Mouse (Mus musculus) embryonic stem cell, embryonic (primary cell): ENCODE measurements around the gene Ipcef1.
"Not testable (repeated sequence)": the region's sequence is repeated elsewhere in the genome, so short reads cannot be mapped to it uniquely, and the experiment has no call there.

Experiments
- CTCF ChIA-PET, 4 experiments: fragments of 300-600 bp in 2 of 4; fragments of 350-600 bp in 2 of 4; sonication (Branson Sonifier 250); formaldehyde crosslinking; loops; one replicate each; lab custom pipeline; 2022; ENCODE audit warnings: inconsistent platforms in 2 of 4; lab: Charles Lee
- POLR2A ChIA-PET, 4 experiments: fragments of 300-600 bp in 2 of 4; fragments of 350-600 bp in 2 of 4; sonication (Branson Sonifier 250); formaldehyde crosslinking; loops; one replicate each; lab custom pipeline; 2022; ENCODE audit warnings: antibody characterized with exemption in 4 of 4, inconsistent platforms in 1 of 4; lab: Charles Lee

Ipcef1 gene

DNA sequence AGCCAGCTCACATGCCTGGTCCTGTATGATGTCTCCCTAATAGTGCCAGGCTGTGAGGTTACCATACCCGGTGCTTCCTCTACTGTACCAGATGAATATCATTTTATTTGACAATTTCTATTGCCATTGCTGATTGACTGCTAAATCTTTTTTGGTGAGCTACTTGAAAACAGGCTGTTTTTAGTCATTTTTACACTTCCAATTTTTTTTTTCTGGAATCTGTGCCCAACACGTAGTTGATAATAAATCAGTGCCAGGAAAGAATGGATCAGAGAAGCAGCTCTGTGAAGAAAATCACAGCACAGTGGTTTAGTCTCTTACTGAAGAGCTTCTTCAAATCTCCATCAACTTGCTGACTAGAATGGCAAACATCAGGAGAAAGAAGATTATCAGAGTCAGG lies 125.6 kb downstream of the Ipcef1 start:
- ChIA-PET CTCF (no interaction called here), POLR2A (no interaction called here)

DNA sequence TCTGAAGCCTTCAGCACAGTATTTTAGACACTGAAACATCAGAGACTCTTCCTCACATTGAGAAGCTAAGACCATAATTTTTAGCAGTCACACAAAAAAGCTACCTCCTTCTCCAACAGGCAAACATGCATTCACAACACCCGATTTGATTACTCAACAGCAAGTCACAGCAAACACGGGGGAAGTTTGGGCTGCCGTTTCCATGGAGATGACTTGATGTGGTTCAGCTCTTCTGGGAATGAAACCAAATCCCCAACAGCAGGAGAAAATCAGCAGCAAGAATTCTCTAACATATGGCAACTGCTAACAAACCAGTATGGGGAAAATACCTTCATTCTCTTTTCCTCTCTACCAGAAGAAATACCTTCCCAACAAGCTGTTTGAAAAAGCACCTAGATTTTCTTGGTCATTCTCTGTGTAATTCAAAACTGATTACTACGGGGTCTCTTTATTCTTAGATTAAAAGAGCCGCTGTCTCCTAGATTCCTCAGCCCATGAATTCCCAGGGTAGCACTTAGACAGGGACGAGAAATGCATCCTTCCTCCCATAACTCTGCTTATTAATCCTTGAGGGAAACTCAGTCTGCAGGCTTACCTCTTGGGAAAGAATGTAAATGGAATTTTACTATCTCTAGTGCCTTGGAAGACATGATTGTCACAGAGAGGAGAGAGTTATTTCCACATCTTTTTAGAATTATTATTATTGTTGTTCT lies 135.6 kb downstream of the Ipcef1 start:
- ChIA-PET POLR2A (interaction anchor here in 1 of 4 experiments (0.5 kb wide), 1 partner anchor 318 kb away, joined by 4 read pairs; no protein-coding TSS in a partner anchor), CTCF (no interaction called here)

DNA sequence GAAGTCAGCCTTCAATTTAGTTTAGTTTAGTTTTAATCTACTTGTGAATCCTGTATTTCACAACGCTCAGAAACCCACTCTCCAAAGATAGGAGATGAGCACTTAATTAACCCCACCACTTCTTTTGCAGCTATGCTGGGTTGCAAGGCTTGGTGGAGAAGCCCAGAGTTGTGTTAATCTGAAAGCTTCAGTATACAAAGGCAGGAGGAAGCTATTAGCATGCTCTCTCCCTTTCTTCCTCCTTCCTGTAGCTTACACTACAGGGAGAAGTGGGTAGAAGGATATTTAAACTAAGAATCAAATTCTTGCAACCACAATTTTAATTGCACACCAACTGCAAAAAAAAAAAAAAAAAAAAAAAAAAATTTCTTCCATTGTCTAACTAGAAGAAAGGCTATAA lies 136.3 kb downstream of the Ipcef1 start:
- CTCF ChIA-PET, result no interaction called here
- POLR2A ChIA-PET, result interaction anchor here in 2 of 4 experiments (0.6 to 0.7 kb wide), 3 partner anchors 8 to 1153 kb away, joined by 3 to 4 read pairs (median 3); no protein-coding TSS in a partner anchor

DNA sequence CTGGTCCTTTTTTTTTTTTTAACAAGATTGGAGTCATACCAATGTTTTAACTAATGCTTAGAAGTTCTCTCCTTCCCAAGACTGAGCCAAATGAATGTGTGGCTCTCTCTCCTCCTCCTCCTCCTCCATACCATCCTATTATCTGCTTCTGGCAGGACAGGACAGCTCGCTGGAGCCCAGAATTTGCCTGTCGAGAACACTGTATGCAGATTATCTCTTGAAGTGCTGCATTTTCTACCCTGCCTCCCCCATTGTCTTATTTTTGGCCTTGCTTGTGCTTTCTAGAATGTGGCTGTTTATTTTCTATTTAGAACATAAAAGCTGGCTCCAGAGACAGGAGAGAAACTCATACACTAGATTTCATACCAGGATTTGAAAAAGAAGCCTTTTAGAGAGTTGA lies 142.5 kb downstream of the Ipcef1 start:
- ChIA-PET CTCF (no interaction called here), POLR2A (no interaction called here)

DNA sequence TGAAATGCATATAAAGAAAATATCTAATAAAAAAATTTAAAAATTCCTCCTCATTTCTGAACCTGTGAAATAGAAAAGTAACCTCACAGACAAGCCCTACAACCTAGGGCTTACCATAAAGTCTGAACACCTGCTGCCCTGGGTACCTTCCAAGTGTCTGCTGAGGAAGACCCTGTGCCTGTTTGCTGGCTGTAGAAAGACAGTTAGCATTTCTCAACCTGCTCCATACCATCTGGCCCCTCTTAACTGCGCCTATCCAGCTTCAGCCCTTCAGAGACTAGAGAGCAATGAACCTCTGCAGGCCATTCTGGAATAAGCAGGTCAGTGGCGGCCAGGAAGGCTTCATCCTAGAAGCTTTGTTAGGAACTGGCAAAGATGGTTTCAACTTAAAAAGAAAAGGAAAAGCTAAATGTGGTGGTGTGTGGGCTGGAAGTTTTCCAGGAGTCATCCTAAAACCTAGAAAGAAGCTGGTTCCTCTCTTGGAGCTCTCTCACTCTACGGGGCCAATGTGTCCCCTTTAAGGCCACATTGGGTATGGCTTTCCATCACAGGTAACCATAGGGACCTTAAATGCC lies 150.4 kb downstream of the Ipcef1 start:
- ChIA-PET POLR2A (no interaction called here), CTCF (interaction anchor here in 1 of 4 experiments (1.4 kb wide), 1 partner anchor 16 kb away, joined by 4 read pairs; no protein-coding TSS in a partner anchor)

DNA sequence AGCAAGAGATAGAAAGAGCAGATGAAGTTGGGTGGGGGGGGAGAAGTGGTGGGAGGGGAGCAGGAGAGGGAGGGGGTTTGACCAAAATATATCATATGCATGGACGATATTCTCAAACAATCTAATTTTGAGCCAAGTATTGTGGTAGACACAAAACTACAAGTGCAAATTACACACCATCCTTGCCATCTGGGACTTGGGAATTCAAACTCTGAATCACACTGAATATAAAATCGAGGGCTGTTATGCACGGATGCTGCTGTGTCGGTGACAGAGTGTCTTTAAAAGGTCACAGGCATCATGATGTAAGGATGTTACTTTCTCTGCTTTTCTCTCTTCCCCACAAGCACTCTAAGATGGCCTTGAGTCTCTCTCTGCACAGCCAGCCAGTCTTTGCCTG lies 152.2 kb downstream of the Ipcef1 start:
- ChIA-PET CTCF (no interaction called here), POLR2A (no interaction called here)

DNA sequence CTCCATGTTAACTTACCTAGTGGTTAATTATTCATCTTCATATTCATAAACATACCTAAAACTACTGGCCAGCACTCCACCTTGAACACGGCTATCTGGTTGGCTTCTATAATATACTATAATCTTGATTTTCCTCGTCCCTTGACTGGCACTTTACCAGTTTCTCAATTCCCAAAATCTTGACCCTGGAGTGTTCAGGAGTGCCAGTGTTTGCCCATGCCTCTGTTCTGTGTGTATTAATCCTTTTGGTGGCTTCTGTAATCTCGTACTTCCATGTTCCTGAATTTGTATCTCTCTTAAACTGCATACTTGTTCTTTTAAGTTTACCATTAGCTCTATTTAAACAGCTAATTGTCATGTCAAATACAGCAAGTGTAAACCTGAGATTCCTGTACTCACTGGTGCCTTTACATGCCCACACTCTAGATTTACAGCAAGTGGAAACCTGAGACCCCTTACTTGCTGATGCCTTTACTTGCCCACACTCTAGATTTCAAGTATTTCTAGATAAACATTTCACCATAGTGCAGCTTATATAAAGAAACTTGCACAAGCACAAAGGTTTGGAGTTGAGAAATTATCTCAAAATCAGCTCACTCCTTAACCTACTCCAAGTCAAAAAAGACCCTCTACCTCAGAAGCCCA lies 155.5 kb downstream of the Ipcef1 start:
- ChIA-PET POLR2A (no interaction called here), CTCF (no interaction called here)

DNA sequence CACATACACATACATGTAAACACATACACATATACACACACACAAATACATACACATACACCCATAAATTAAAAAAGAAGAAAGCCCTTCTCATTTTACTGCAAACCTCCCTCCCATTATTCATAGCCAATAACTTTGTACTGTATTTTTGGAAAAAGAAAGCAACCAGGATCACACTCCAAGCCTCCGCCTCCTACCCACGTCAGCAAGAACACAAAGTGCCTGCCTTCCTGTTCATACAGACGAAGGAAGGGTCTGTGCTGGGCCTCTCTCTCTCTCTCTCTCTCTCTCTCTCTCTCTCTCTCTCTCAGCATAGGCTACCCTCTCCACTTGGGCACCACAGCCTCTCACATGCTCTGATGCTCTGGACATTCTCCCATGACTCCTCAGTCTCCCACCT lies 156.5 kb downstream of the Ipcef1 start:
- CTCF ChIA-PET, result no interaction called here
- POLR2A ChIA-PET, result no interaction called here

DNA sequence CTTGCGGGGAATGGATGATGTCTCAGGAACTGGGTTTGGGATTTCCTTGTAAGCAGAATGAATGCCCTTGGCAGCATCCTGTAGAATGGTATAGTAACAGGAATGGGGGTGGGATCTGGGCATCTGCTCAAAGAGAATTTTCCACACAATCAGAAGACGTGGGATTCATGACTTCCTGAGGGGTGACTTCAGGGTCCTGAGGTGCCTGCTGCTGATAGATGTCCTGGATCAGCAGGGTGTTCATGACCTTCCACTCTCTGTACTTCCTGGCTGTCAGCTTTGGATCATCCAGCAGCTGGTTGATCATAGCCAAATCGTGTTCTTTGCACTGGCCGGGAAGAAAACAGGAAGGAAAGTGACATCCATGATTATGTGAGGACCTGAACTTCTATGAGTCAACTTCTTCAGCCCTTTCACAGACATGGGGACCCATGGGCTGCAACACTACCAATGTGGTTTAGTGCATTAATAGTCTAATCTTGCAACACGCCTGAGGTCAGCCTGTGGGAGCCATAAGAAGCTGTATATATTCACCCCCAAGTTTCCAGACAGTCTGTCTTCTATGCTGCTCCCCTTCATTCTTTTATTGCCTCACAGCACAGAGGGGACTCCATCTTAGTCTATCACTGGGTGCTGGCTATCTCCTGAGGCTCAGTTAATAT lies 161.8 kb downstream of the Ipcef1 start:
- ChIA-PET POLR2A (no interaction called here), CTCF (no interaction called here)

DNA sequence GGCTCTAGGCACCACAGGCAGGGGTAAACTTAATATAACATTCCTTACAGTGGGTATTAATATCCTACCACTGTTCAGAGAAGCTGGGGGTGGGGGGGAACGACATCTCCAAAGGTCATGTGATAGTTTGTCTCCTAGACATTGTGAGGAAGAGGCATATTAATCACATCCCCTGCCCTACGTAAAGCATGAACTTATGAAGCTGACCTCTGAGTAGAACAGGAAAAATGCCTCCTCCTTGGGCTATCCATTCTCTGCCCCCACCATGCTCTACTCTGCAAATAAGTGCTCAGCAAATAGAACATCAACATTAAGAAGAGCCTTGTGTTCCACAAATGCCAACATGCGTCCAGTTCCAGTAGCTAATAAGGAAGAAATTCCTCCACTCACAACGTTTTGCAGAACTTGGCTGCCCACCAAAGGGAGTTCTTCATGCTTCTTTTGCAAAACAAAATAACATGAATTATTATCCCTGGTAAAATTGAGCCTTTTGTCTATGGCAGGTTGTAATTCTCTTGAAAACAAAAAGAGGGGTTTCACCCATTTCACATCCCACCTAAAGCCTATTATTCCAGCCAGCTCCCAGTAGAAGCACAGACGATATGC lies 162.5 kb downstream of the Ipcef1 start:
- ChIA-PET POLR2A (no interaction called here), CTCF (no interaction called here)

DNA sequence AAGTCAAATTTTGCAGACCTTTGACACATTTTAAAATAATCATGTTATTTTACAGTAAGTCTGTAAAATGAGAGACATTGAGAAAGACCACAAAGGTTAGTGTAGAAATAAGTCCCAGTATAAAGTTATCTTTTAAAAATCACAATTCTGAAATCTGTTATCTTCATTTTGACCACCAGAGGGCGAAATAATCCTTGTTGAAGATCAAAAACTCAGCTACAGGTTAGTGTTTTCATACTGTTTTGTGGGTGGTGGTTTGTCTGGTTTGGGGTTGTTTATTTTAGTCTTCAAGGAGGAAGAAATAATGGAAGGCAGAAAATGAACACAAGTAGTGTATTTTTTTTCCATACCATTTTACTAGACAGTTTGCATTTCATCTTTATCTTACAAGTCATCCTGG lies 166.8 kb downstream of the Ipcef1 start:
- ChIA-PET POLR2A (interaction anchor here in 1 of 4 experiments (0.6 kb wide), 1 partner anchor 850 kb away, joined by 3 read pairs; no protein-coding TSS in a partner anchor), CTCF (interaction anchor here in 3 of 4 experiments (0.6 to 1.3 kb wide), 5 partner anchors 17 to 240 kb away, joined by 3 to 4 read pairs (median 3); no protein-coding TSS in a partner anchor)

DNA sequence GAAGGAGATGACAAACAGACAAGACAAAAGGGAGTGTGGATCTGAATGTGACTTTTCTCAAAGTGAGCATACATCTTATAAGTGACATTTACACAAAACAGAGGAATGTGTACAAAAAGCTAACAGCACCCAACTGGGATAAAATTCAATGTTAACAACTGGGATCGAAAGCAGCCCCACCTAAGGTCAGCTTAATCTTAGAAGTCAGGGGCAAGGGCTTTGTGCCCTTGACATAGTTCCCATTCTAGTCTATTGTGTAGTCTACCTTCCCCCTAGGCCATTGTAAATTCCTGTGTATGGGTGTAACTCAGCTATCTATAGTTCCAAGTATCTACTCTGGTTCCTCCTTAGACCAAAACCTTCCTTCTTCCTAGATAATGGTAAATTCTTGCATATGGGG lies 170.2 kb downstream of the Ipcef1 start:
- CTCF ChIA-PET, POLR2A ChIA-PET: not testable (repeated sequence)

DNA sequence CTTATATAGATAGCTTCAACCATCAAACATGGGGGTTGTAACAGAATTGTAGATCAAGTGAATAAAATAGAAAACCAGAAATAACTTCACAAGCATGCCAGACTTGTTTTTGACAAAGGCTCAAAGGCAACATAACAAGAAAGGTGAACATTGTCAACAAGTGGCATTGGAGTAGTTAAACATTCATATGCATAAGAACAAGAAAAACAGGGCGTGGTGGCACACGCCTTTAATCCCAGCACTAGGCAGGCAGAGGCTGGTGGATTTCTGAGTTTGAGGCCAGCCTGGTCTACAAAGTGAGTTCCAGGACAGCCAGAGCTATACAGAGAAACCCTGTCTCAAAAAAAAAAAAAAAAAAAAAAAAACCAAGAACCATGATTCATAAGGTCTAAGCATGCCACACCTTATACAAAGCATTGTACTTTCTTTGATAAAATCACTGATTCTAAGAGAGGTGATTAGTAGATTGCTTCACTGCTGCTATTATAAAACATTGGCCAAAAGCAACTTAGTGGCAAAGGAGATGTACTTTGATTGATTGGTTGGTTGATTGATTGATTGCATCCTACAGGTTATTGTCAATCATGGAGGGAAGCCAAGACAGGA lies 173.9 kb downstream of the Ipcef1 start:
- CTCF ChIA-PET, result no interaction called here
- POLR2A ChIA-PET, result interaction anchor here in 1 of 4 experiments (0.6 kb wide), 1 partner anchor 84 kb away, joined by 3 read pairs; no protein-coding TSS in a partner anchor

DNA sequence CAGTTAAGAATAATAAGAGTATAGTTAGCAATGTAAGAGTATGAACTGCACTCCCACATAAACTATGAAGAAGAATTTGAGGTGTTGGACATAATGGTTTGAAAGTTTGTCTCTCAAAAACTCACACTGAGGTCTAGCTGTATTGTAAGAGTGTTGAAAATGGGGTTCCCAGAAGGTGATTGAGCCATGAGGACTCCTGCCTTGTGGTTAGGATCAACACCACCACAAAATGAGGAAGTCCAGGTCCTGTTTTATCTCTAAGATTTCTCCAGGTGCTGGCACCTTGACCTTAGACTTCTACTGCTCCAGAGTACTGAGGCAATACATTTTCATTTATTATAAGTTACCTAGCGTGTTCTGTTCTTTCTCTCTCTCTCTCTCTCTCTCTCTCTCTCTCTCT lies 178.4 kb downstream of the Ipcef1 start:
- CTCF ChIA-PET, result no interaction called here
- POLR2A ChIA-PET, result no interaction called here

DNA sequence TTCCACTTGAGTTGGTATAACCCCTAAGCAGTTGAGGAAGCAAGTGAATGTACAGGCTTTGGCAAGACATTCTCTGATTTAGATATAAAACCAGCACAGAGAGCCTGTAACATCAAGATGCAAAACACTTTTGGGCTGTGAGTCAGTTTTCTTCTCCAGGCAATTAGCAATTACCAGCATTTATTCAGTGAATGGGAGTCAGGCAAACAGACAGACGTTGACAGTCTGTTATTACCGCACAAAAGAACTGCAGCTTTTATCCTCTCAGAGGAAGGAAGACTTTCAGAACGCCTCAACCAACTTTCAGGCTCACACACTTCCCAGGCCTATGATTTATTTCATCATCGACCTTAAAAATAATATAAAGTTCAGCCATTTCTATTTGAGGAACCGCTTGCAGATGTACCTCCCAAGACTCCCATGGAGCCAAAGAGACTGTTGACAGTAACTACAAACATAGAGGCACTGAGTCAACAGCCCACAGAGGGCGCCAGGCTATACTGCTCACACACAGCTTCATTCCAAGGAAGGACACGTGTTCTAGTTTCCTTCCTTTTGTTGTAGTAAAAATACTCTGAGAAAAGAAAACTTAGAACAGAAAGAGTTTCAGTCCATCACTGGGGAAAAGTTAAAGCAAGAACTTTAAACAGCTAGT lies 180.7 kb downstream of the Ipcef1 start:
- CTCF ChIA-PET, result no interaction called here
- POLR2A ChIA-PET, result interaction anchor here in 1 of 4 experiments (0.6 kb wide), 1 partner anchor 418 kb away, joined by 3 read pairs; no protein-coding TSS in a partner anchor

DNA sequence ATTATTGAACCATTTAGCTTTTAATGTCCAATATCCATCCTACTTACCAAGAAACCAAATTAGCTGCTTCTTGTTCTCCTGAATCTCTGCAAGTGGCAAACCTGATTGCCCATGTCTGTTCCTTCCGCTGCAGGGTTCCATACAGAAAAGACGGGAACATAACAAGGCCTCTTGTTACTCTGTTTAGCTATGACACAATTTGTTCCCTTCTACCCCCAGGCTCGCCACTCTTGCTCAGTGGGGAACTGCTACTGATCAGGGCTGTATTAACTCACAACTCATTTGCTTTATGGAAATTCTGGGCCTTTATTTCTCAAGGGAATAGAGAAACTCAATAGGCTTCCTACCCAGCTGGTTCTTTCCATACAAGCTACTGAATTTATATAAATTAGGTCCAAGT lies 196.5 kb downstream of the Ipcef1 start:
- ChIA-PET POLR2A (no interaction called here), CTCF (no interaction called here)

DNA sequence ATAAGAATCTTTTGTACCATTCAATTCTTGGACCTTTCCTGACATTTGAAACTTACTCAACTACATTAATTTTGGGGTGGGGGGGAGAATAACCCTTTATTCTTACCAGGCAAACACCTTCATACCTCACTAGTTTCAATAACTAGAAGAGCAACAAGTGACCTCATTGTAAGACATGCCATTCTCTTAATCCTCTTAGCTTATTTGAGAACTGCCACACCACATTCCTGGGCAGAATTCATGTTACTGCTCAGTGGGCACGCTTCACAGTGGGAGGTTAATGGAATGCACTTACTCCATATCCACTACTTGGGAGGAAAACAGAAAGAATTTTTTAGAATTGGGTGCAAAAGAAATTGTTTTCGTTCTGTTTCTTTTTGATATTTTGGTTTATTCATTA lies 203.4 kb downstream of the Ipcef1 start:
- ChIA-PET CTCF (interaction anchor here in 1 of 4 experiments (0.7 kb wide), 2 partner anchors 12 to 37 kb away, joined by 4 read pairs; no protein-coding TSS in a partner anchor), POLR2A (no interaction called here)

DNA sequence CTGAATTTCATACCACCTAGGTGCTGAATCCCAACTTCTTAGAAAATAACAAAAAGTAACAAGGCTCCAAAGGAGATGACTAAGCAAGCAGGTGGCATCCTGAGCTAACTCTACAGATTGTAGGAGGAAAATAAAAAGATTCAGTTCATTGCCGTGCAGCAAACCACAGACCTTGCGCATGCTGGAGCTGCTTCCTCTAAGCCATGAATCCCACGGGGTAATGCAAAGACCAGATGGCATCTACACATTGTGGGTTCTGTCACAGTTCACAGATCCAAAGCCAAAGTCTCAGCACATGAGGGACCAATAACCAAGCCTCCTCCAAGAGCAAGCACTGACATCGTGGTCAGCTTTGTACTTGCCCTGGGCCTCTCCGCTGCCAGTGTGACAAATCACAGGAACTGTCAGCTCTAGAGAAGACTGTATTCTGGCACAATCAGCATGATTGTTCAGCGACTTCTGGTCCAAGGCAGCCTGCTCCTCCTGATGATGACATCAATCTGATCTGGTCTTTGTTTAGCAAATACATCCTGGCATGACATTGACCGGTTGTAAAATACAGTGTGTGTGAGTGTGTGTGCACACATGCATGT lies 204.0 kb downstream of the Ipcef1 start:
- CTCF ChIA-PET, result interaction anchor here in 1 of 4 experiments (0.7 kb wide), 1 partner anchor 37 kb away, joined by 4 read pairs; no protein-coding TSS in a partner anchor
- POLR2A ChIA-PET, result no interaction called here
